Mouse (Mus musculus) bone marrow, adult 2 months (tissue): ENCODE data around the gene Olfr1052.
"Not testable (repeated sequence)": the region's sequence is repeated elsewhere in the genome, so short reads cannot be mapped to it uniquely, and the experiment has no call there.

Experiments used
- CTCF ChIP-seq: fragments of 200-500 bp; IDR thresholded peaks from 2 replicates; pipeline ENCODE4 v1.5.1; 2011; ENCODE audit warnings: low read length, control low read depth; ENCODE audit not compliant: control insufficient read depth, insufficient read depth
- POLR2A ChIP-seq: fragments of 200-500 bp; IDR thresholded peaks from 2 replicates; pipeline ENCODE4 v1.6.1; 2011; ENCODE audit warnings: low read depth, mild to moderate bottlenecking, control low read depth, low read length, borderline replicate concordance; ENCODE audit not compliant: control insufficient read depth

GRCm38 (mm10) chr2:86258228-86258627 lies 34.0 kb upstream of the Olfr1052 start, which contains the start of gene Olfr1049:
- not testable (repeated sequence) for TF ChIP-seq POLR2A, CTCF
